Mouse (Mus musculus): Measurements from ENCODE around the gene Zmat5.

GRCm38 (mm10) chr11:4720900-4721580 lies 16.6 kb downstream of the Zmat5 start:
- no peak for TF ChIP-seq CTCF (IDR thresholded peaks at IDR 0.05; ENCODE audit: control insufficient read depth, insufficient read depth, insufficient read length)
- TF ChIP-seq MYOG (IDR thresholded peaks at IDR 0.05; ENCODE audit: control insufficient read depth, extremely low read depth, insufficient read length) = no peak
- TF ChIP-seq CEBPB (IDR thresholded peaks at IDR 0.05; ENCODE audit: low read depth) = no peak
- TF ChIP-seq MAX (IDR thresholded peaks at IDR 0.05) = no peak

All from C2C12 (cell line).